Mouse (Mus musculus): ENCODE data around the gene Rgs8.
A peak's percentile ranks its signal among the peaks of the same experiment; 100 is the strongest.

DNA sequence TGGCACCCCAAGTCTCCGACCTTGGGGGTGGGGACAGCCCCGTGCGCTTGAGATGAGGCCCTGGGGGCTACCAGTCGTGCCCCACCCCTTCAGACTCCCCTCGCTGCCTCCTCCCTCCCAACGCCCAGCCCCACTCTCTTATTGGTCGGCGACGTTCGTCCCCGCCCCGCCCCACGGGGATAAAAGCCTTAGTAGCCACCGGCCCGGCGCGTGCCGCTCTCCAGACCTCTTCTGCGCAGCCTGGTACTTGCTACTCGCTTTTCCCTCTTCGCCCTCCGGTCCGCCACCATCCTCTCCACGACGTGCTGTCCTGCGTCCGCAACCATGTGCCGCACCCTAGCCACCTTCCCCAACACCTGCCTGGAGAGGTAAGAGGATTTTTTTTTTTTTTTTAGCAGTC is 87.3 kb downstream of the Rgs8 start, which contains the start of gene Rgs16:
- TF ChIP-seq CHD2 (IDR thresholded peaks at IDR 0.05; ENCODE audit: low read depth, low read length) (no peak), ZNF384 (IDR thresholded peaks at IDR 0.05; ENCODE audit: low read depth, low read length) (peak; percentile 78), HCFC1 (IDR thresholded peaks at IDR 0.05; ENCODE audit: borderline replicate concordance, insufficient read depth, low read length) (no peak), ZC3H11A (IDR thresholded peaks at IDR 0.05; ENCODE audit: borderline replicate concordance, low read depth, low read length) (no peak)
